Mouse (Mus musculus) midbrain, embryonic 13.5 days (tissue): ENCODE results near the gene Tmem108. TPM values are rescaled to one million over a fixed set of nuclear protein-coding genes. Genes with fewer than 3 reads are reported as not detected.
A peak's percentile ranks its signal among the peaks of the same experiment; 100 is the strongest.

Experiments used
- ATAC-seq: fragments of 200-750 bp; cut with Nextera tagmentation; 2 replicates; pipeline ENCODE4 v1.8.0; 2017; ENCODE audit warnings: mild to moderate bottlenecking, moderate TSS enrichment, moderate library complexity
- H3K27ac ChIP-seq: fragments of 300-500 bp; sonication (generic); 2 replicates; pipeline ENCODE4 v1.5.1; 2015; ENCODE audit warnings: inconsistent platforms, mild to moderate bottlenecking, moderate library complexity
- H3K27me3 ChIP-seq: fragments of 300-500 bp; sonication (generic); 2 replicates; pipeline ENCODE4 v1.6.1; 2015; ENCODE audit warnings: mild to moderate bottlenecking, inconsistent platforms
- H3K36me3 ChIP-seq: fragments of 300-500 bp; sonication (generic); 2 replicates; pipeline ENCODE4 v1.6.1; 2015; ENCODE audit warnings: mild to moderate bottlenecking, inconsistent platforms
- H3K4me1 ChIP-seq: fragments of 300-500 bp; sonication (generic); replicated peaks from 2 replicates; pipeline ENCODE4 v1.6.1; 2015; ENCODE audit warnings: inconsistent platforms
- H3K4me2 ChIP-seq: fragments of 300-500 bp; sonication (generic); replicated peaks from 2 replicates; pipeline ENCODE4 v1.6.1; 2015; ENCODE audit warnings: moderate library complexity, mild to moderate bottlenecking, inconsistent platforms
- H3K4me3 ChIP-seq: fragments of 300-500 bp; sonication (generic); replicated peaks from 2 replicates; pipeline ENCODE4 v1.5.1; 2015; ENCODE audit warnings: mild to moderate bottlenecking, inconsistent platforms
- H3K9ac ChIP-seq: fragments of 300-500 bp; sonication (generic); replicated peaks from 2 replicates; pipeline ENCODE4 v1.6.1; 2015; ENCODE audit warnings: mild to moderate bottlenecking, inconsistent platforms
- H3K9me3 ChIP-seq: fragments of 300-500 bp; sonication (generic); 2 replicates; pipeline ENCODE4 v1.6.1; 2016; ENCODE audit warnings: mild to moderate bottlenecking, inconsistent platforms
- WGBS: fragments of 180-500 bp; shearing (Covaris S2); methylation state at CpG from one replicate; pipeline ENCODE4 v1.1.7; 2015; 5-methylcytosine and 5-hydroxymethylcytosine counted together
- polyA plus RNA-seq: library from polyadenylated mRNA; unstranded; fragments of >200 nt; fragmentation: Nextera tagmentation; extraction: Ambion mirVana; gene quantifications from 2 replicates; pipeline ENCODE4 v1.2.1, GENCODE M21; 2015

Gene Tmem108
- polyA plus RNA-seq, 1 experiment from 2014 or later = 23.4 TPM

GRCm38 (mm10) chr9:103449651-103450050 is 312.0 kb downstream of the Tmem108 start:
- Histone ChIP-seq H3K36me3 (no peaks in the 10 kb centered on the region), H3K27ac (no peak overlapping the region), H3K4me2 (no peak overlapping the region), H3K27me3 (no peaks in the 10 kb centered on the region), H3K9ac (no peak overlapping the region), H3K9me3 (no peaks in the 10 kb centered on the region), H3K4me1 (no peaks in the 10 kb centered on the region), H3K4me3 (no peak overlapping the region)
- ATAC-seq = no peak
- WGBS = 68% methylated on average over 6 of the region's 6 CpGs

GRCm38 (mm10) chr9:103449092-103449491 is 312.5 kb downstream of the Tmem108 start:
- no peaks in the 10 kb centered on the region for H3K9me3 ChIP-seq
- no peak overlapping the region for H3K27ac ChIP-seq
- H3K4me1 ChIP-seq = peaks cover 4% of the 10 kb centered on the region; the same call in 1 of the 2 replicates
- H3K4me2 ChIP-seq = no peak overlapping the region
- H3K9ac ChIP-seq = no peak overlapping the region
- no peak for ATAC-seq
- no peaks in the 10 kb centered on the region for H3K36me3 ChIP-seq
- WGBS = 88% methylated on average over 7 of the region's 7 CpGs
- H3K4me3 ChIP-seq = no peak overlapping the region
- no peaks in the 10 kb centered on the region for H3K27me3 ChIP-seq

GRCm38 (mm10) chr9:103444656-103445055 is 317.0 kb downstream of the Tmem108 start:
- Histone ChIP-seq H3K9me3 (no peaks in the 10 kb centered on the region), H3K27ac (peak overlapping the region; percentile 80), H3K9ac (no peak overlapping the region), H3K4me1 (peaks cover 25% of the 10 kb centered on the region), H3K36me3 (no peaks in the 10 kb centered on the region), H3K27me3 (no peaks in the 10 kb centered on the region), H3K4me3 (no peak overlapping the region), H3K4me2 (no peak overlapping the region)
- 89% methylated on average over 5 of the region's 5 CpGs for WGBS
- no peak for ATAC-seq

GRCm38 (mm10) chr9:103443824-103444185 is 317.8 kb downstream of the Tmem108 start:
- Histone ChIP-seq H3K9ac (no peak overlapping the region), H3K4me2 (peak overlapping the region; percentile 35), H3K36me3 (no peaks in the 10 kb centered on the region), H3K27me3 (no peaks in the 10 kb centered on the region), H3K4me1 (peaks cover 25% of the 10 kb centered on the region), H3K4me3 (no peak overlapping the region), H3K9me3 (no peaks in the 10 kb centered on the region), H3K27ac (peak overlapping the region; percentile 80)
- 17% methylated on average over 7 of the region's 7 CpGs for WGBS
- ATAC-seq = peak; percentile 69; the same call in 1 of the 2 replicates

GRCm38 (mm10) chr9:103443121-103443823 is 318.4 kb downstream of the Tmem108 start:
- H3K9ac ChIP-seq = peak overlapping the region; percentile 33; the same call in 1 of the 2 replicates
- peak overlapping the region; percentile 35 for H3K4me2 ChIP-seq
- whole genome bisulfite sequencing = 12% methylated on average over 13 of the region's 13 CpGs
- no peak overlapping the region for H3K4me3 ChIP-seq
- H3K36me3 ChIP-seq = no peaks in the 10 kb centered on the region
- ATAC-seq = peak; percentile 85
- peaks cover 25% of the 10 kb centered on the region for H3K4me1 ChIP-seq
- no peaks in the 10 kb centered on the region for H3K9me3 ChIP-seq
- no peaks in the 10 kb centered on the region for H3K27me3 ChIP-seq
- H3K27ac ChIP-seq = peak overlapping the region; percentile 80

- no peak for ATAC-seq
Measured at GRCm38 (mm10) chr9:103440597-103440996, 321.0 kb downstream of the Tmem108 start.

GRCm38 (mm10) chr9:103437104-103437503 is 324.5 kb downstream of the Tmem108 start:
- no peak overlapping the region for H3K9ac ChIP-seq
- WGBS = 83% methylated on average over 5 of the region's 5 CpGs
- no peaks in the 10 kb centered on the region for H3K36me3 ChIP-seq

More at GRCm38 (mm10) chr9:103440597-103440996, 321.0 kb downstream of the Tmem108 start:
- peaks cover 25% of the 10 kb centered on the region for H3K4me1 ChIP-seq
- no peaks in the 10 kb centered on the region for H3K27me3 ChIP-seq
- no peaks in the 10 kb centered on the region for H3K9me3 ChIP-seq
- H3K27ac ChIP-seq = no peak overlapping the region
- H3K4me3 ChIP-seq = no peak overlapping the region
- WGBS = 63% methylated on average over 3 of the region's 3 CpGs
- H3K9ac ChIP-seq = no peak overlapping the region
- no peaks in the 10 kb centered on the region for H3K36me3 ChIP-seq
- H3K4me2 ChIP-seq = no peak overlapping the region

GRCm38 (mm10) chr9:103434116-103434515 is 327.5 kb downstream of the Tmem108 start:
- H3K9me3 ChIP-seq = no peaks in the 10 kb centered on the region
- WGBS = 54% methylated on average over 4 of the region's 4 CpGs
- peaks cover 8% of the 10 kb centered on the region; the same call in 1 of the 2 replicates for H3K4me1 ChIP-seq
- H3K4me2 ChIP-seq = no peak overlapping the region
- no peak overlapping the region for H3K27ac ChIP-seq
- H3K27me3 ChIP-seq = no peaks in the 10 kb centered on the region
- ATAC-seq = no peak
- no peak overlapping the region for H3K4me3 ChIP-seq
- H3K9ac ChIP-seq = no peak overlapping the region
- H3K36me3 ChIP-seq = no peaks in the 10 kb centered on the region

More at GRCm38 (mm10) chr9:103437104-103437503, 324.5 kb downstream of the Tmem108 start:
- no peaks in the 10 kb centered on the region for H3K9me3 ChIP-seq
- no peak overlapping the region for H3K4me2 ChIP-seq
- no peak for ATAC-seq
- H3K27ac ChIP-seq = no peak overlapping the region
- no peak overlapping the region for H3K4me3 ChIP-seq
- H3K4me1 ChIP-seq = peaks cover 7% of the 10 kb centered on the region; the same call in 1 of the 2 replicates
- H3K27me3 ChIP-seq = no peaks in the 10 kb centered on the region

Other genes with a start within 250 kb of the Tmem108 start
- 2.8 and 3.3 TPM in 2 replicates for gene Nphp3, start 240.7 kb upstream of the Tmem108 start, polyA plus RNA-seq